Mouse (Mus musculus) intestine, embryonic 16.5 days (tissue): ENCODE measurements around the gene Ube2d2b. TPM values are rescaled to one million over a fixed set of nuclear protein-coding genes. Genes with fewer than 3 reads are reported as not detected.

Source experiments
- ATAC-seq: fragments of 200-750 bp; cut with Nextera tagmentation; 2 replicates; pipeline ENCODE4 v1.8.0; 2017; ENCODE audit warnings: moderate TSS enrichment, moderate library complexity
- H3K27ac ChIP-seq: fragments of 300-500 bp; sonication (generic); 2 replicates; pipeline ENCODE4 v1.5.1; 2014; ENCODE audit warnings: mild to moderate bottlenecking, low read length
- H3K27me3 ChIP-seq: fragments of 300-500 bp; sonication (generic); replicated peaks from 2 replicates; pipeline ENCODE4 v1.6.1; 2014; ENCODE audit warnings: low read length, control low read depth, mixed read lengths; ENCODE audit not compliant: control insufficient read depth, insufficient read depth
- H3K36me3 ChIP-seq: fragments of 300-500 bp; sonication (generic); 2 replicates; pipeline ENCODE4 v1.6.1; 2014; ENCODE audit warnings: low read length, control low read depth; ENCODE audit not compliant: control insufficient read depth, insufficient read depth
- H3K4me1 ChIP-seq: fragments of 300-500 bp; sonication (generic); 2 replicates; pipeline ENCODE4 v1.6.1; 2014; ENCODE audit warnings: low read length, control low read depth, mixed read lengths; ENCODE audit not compliant: control insufficient read depth, insufficient read depth
- H3K4me2 ChIP-seq: fragments of 300-500 bp; sonication (generic); 2 replicates; pipeline ENCODE4 v1.6.1; 2014; ENCODE audit warnings: low read depth, low read length, control low read depth
- H3K4me3 ChIP-seq: fragments of 300-500 bp; sonication (generic); 2 replicates; pipeline ENCODE4 v1.5.1; 2014; ENCODE audit warnings: mild to moderate bottlenecking, low read length
- H3K9ac ChIP-seq: fragments of 300-500 bp; sonication (generic); 2 replicates; pipeline ENCODE4 v1.6.1; 2014; ENCODE audit warnings: low read depth, low read length
- H3K9me3 ChIP-seq: fragments of 300-500 bp; sonication (generic); 2 replicates; pipeline ENCODE4 v1.6.1; 2016; ENCODE audit warnings: low read length, control low read depth; ENCODE audit not compliant: control insufficient read depth
- WGBS: fragments of 180-500 bp; shearing (Covaris S2); extraction: QIAGEN DNeasy Blood & Tissue Kit; methylation state at CpG from one replicate; pipeline ENCODE4 v1.1.7; 2014; 5-methylcytosine and 5-hydroxymethylcytosine counted together
- polyA plus RNA-seq: library from polyadenylated mRNA; unstranded; fragments of >200 nt; fragmentation: Nextera tagmentation; extraction: Ambion mirVana; gene quantifications from 2 replicates; pipeline ENCODE4 v1.2.1, GENCODE M21; 2015

Ube2d2b gene
- polyA plus RNA-seq, 1 experiment from 2014 or later, result 0.07 TPM

GRCm38 (mm10) chr5:107867970-107868904 is 38.3 kb downstream of the Ube2d2b start:
- peak; percentile 76 for ATAC-seq
- Histone ChIP-seq H3K9me3 (no peaks in the 10 kb centered on the region), H3K4me1 (peaks cover 11% of the 10 kb centered on the region), H3K27ac (peak overlapping the region; percentile 97), H3K4me2 (peak overlapping the region; percentile 67), H3K4me3 (peak overlapping the region; percentile 66), H3K36me3 (no peaks in the 10 kb centered on the region), H3K9ac (peak overlapping the region; percentile 93), H3K27me3 (no peaks in the 10 kb centered on the region)
- WGBS, result under 1% methylated on average over 78 of the region's 82 CpGs

GRCm38 (mm10) chr5:107868905-107869424 is 39.1 kb downstream of the Ube2d2b start:
- ATAC-seq, result peak; percentile 98
- peak overlapping the region; percentile 66 for H3K4me3 ChIP-seq
- H3K4me2 ChIP-seq, result peak overlapping the region; percentile 67
- WGBS, result under 1% methylated on average over 58 of the region's 58 CpGs
- no peaks in the 10 kb centered on the region for H3K9me3 ChIP-seq
- peak overlapping the region; percentile 97 for H3K27ac ChIP-seq
- no peaks in the 10 kb centered on the region for H3K27me3 ChIP-seq
- H3K4me1 ChIP-seq, result peaks cover 11% of the 10 kb centered on the region
- peak overlapping the region; percentile 93 for H3K9ac ChIP-seq
- no peaks in the 10 kb centered on the region for H3K36me3 ChIP-seq

GRCm38 (mm10) chr5:107869701-107870100 is 39.8 kb downstream of the Ube2d2b start:
- H3K27ac ChIP-seq, result no peak overlapping the region
- ATAC-seq, result no peak

GRCm38 (mm10) chr5:107873330-107873729 is 43.4 kb downstream of the Ube2d2b start:
- no peaks in the 10 kb centered on the region for H3K9me3 ChIP-seq
- no peak for ATAC-seq
- H3K4me2 ChIP-seq, result 0 out of 2 replicates have a peak overlapping the region, but pooled peaks have one; percentile 0
- H3K4me3 ChIP-seq, result no peak overlapping the region
- H3K27ac ChIP-seq, result no peak overlapping the region
- peaks cover 14% of the 10 kb centered on the region for H3K4me1 ChIP-seq
- 75% methylated on average over 6 of the region's 6 CpGs for WGBS
- H3K36me3 ChIP-seq, result no peaks in the 10 kb centered on the region
- H3K9ac ChIP-seq, result no peak overlapping the region
- no peaks in the 10 kb centered on the region for H3K27me3 ChIP-seq

More at GRCm38 (mm10) chr5:107869701-107870100, 39.8 kb downstream of the Ube2d2b start:
- Histone ChIP-seq H3K4me3 (no peak overlapping the region), H3K27me3 (no peaks in the 10 kb centered on the region), H3K4me1 (peaks cover 17% of the 10 kb centered on the region), H3K9ac (no peak overlapping the region), H3K9me3 (no peaks in the 10 kb centered on the region), H3K36me3 (no peaks in the 10 kb centered on the region), H3K4me2 (no peak overlapping the region)
- WGBS, result 53% methylated on average over 2 of the region's 2 CpGs

- WGBS, result 39% methylated on average over 7 of the region's 7 CpGs
- H3K27me3 ChIP-seq, result no peaks in the 10 kb centered on the region
- no peak overlapping the region for H3K4me3 ChIP-seq
- H3K9me3 ChIP-seq, result no peaks in the 10 kb centered on the region
- H3K4me2 ChIP-seq, result 0 out of 2 replicates have a peak overlapping the region, but pooled peaks have one; percentile 0
- ATAC-seq, result peak; percentile 14; the same call in 1 of the 2 replicates
- peak overlapping the region; percentile 46 for H3K27ac ChIP-seq
- H3K9ac ChIP-seq, result no peak overlapping the region
- H3K36me3 ChIP-seq, result no peaks in the 10 kb centered on the region
- peaks cover 14% of the 10 kb centered on the region for H3K4me1 ChIP-seq
Observed at GRCm38 (mm10) chr5:107873886-107874302, 44.0 kb downstream of the Ube2d2b start.

- no peaks in the 10 kb centered on the region for H3K9me3 ChIP-seq
- H3K4me1 ChIP-seq, result peaks cover 14% of the 10 kb centered on the region
- WGBS, result 25% methylated on average over 4 of the region's 4 CpGs
- no peak within 1 kb of the TSS for H3K4me3 ChIP-seq
- no peak within 1 kb of the TSS for H3K9ac ChIP-seq
- ATAC-seq, result peak; percentile 68
- peak within 1 kb of the TSS; percentile 46 for H3K27ac ChIP-seq
- H3K4me2 ChIP-seq, result 0 out of 2 replicates have a peak within 1 kb of the TSS, but pooled peaks have one; percentile 0
- no peaks in the 10 kb centered on the region for H3K36me3 ChIP-seq
- H3K27me3 ChIP-seq, result no peaks in the 10 kb centered on the region
Observed at GRCm38 (mm10) chr5:107874561-107875260, 44.8 kb downstream of the Ube2d2b start, which contains the start of gene Evi5. TSS of gene Evi5 (minus strand) at chr5:107875107.

- Histone ChIP-seq H3K4me3 (no peak overlapping the region), H3K27ac (no peak overlapping the region), H3K36me3 (no peaks in the 10 kb centered on the region), H3K4me1 (peaks cover 14% of the 10 kb centered on the region), H3K9ac (no peak overlapping the region), H3K4me2 (no peak overlapping the region), H3K9me3 (no peaks in the 10 kb centered on the region), H3K27me3 (no peaks in the 10 kb centered on the region)
- no peak for ATAC-seq
Observed at GRCm38 (mm10) chr5:107875261-107875611, 45.3 kb downstream of the Ube2d2b start.

- H3K36me3 ChIP-seq, result no peaks in the 10 kb centered on the region
- no peak overlapping the region for H3K27ac ChIP-seq
- H3K4me3 ChIP-seq, result no peak overlapping the region
- no peak for ATAC-seq
- H3K9me3 ChIP-seq, result no peaks in the 10 kb centered on the region
- H3K4me1 ChIP-seq, result peaks cover 14% of the 10 kb centered on the region
- no peaks in the 10 kb centered on the region for H3K27me3 ChIP-seq
- H3K4me2 ChIP-seq, result no peak overlapping the region
- H3K9ac ChIP-seq, result no peak overlapping the region
- 85% methylated on average over 1 of the region's 1 CpGs for WGBS
Observed at GRCm38 (mm10) chr5:107877053-107877452, 47.2 kb downstream of the Ube2d2b start.

GRCm38 (mm10) chr5:107880710-107881109 is 50.8 kb downstream of the Ube2d2b start:
- 61% methylated on average over 5 of the region's 5 CpGs for WGBS
- Histone ChIP-seq H3K9me3 (no peaks in the 10 kb centered on the region), H3K4me3 (no peak overlapping the region), H3K9ac (no peak overlapping the region), H3K27ac (0 out of 2 replicates have a peak overlapping the region, but pooled peaks have one; percentile 4), H3K4me1 (no peaks in the 10 kb centered on the region), H3K27me3 (no peaks in the 10 kb centered on the region), H3K4me2 (no peak overlapping the region), H3K36me3 (no peaks in the 10 kb centered on the region)
- ATAC-seq, result peak; percentile 84
